Mouse (Mus musculus) cortical plate, adult 2 months (tissue): ENCODE results near the gene Siae.

ENCODE experiments used
- CTCF ChIP-seq: fragments of 200-500 bp; IDR thresholded peaks from 2 replicates; pipeline ENCODE4 v1.5.1; 2011; ENCODE audit warnings: mild to moderate bottlenecking, control low read depth, low read length; ENCODE audit not compliant: insufficient read depth; ENCODE audit errors: extremely low read depth
- POLR2A ChIP-seq: fragments of 200-500 bp; IDR thresholded peaks from 2 replicates; pipeline ENCODE4 v1.6.1; 2011; ENCODE audit warnings: mild to moderate bottlenecking, low read length, control low read depth; ENCODE audit not compliant: insufficient read depth; ENCODE audit errors: extremely low read depth

DNA sequence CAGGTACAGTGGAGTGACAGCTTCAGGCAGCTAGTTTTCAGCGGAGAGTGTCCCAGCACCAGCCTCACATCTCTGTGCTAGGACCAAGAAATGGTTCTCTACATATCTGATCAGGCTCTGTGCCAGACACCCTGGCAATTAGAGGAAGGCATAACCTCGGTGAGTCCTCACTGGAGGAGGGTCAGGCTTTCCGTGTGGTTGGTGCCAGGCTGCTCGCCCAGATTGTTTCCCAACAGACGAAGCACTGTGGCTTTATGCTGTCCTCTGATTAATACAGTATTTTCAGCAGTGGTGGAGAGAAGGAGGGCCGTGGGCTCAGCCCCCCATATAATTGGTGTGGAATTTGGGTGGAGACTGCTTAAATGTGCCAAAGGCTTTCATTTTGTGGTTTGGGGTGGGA, 113.6 kb downstream of the Siae start, which contains the start of gene Panx3:
- no peak for TF ChIP-seq CTCF
- no peak for TF ChIP-seq POLR2A
